Mouse (Mus musculus): ENCODE measurements around the gene Gm21969.

Gene Gm21969

GRCm38 (mm10) chr4:139587370-139587769 is 15.6 kb upstream of the Gm21969 start:
- DNase-seq: peak in 1 of 2 experiments; percentile 48

- DNase-seq: peak in 1 of 2 experiments; percentile 44
These were observed 15.2 kb upstream of the Gm21969 start for GRCm38 (mm10) chr4:139587773-139588172.

GRCm38 (mm10) chr4:139589351-139590027 is 13.5 kb upstream of the Gm21969 start:
- peak; percentile 68 to 77 for DNase-seq

- peak; percentile 89 to 93 for DNase-seq
These were observed 12.5 kb upstream of the Gm21969 start for GRCm38 (mm10) chr4:139590446-139590845.

DNA sequence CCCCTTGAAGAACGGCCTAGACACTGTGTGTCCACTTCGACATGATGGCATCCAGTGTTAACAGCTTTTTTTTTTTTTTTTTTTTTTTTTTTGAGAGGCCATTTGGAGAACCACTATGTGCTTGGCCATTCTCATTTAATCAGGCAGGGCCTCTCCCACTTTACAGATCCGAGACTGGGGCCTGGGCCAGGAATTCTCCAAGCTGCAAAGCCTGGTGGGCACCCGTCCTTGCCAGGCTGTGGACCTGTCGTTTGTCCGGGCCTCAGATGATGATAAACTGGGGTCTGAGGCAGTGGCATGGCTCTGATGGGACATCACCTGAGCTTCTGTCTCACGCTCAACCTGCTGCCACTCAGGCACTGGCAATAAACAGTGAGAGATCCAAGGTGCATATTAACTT is 10.1 kb upstream of the Gm21969 start:
- peak in 1 of 2 experiments; percentile 68 for DNase-seq

GRCm38 (mm10) chr4:139593383-139593782 is 9.6 kb upstream of the Gm21969 start:
- no peak for DNase-seq

GRCm38 (mm10) chr4:139594062-139594461 is 8.9 kb upstream of the Gm21969 start:
- DNase-seq: no peak

GRCm38 (mm10) chr4:139596715-139597114 is 6.3 kb upstream of the Gm21969 start:
- no peak for DNase-seq

- no peak for DNase-seq
These were observed 5.4 kb upstream of the Gm21969 start for GRCm38 (mm10) chr4:139597286-139598284.

GRCm38 (mm10) chr4:139598356-139598755 is 4.6 kb upstream of the Gm21969 start:
- DNase-seq: no peak

- peak; percentile 81 to 82 for DNase-seq
These were observed 4.0 kb upstream of the Gm21969 start for GRCm38 (mm10) chr4:139598950-139599518.

- no peak for DNase-seq
These were observed 1.2 kb upstream of the Gm21969 start for GRCm38 (mm10) chr4:139601519-139602356.

DNA sequence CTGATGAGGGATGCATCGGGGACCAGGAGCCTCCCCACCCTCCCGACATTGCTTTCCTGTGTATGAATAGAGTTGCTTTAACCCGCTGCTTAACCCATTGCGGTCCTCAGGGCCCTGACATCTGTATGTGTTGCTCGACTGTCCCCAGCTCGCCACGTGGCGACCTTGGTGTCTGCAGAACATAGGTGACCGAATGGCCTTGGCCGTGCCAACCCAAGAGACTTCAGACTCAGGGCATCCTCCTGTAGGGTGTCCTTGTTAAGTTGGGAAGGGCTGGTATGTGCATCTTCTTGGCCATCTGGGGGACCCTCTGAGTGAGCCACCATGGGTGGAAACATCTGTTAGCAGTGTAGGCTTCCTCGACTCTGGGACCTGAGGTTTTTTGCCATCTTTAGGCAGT is 2.2 kb downstream of the Gm21969 start:
- no peak for DNase-seq

DNA sequence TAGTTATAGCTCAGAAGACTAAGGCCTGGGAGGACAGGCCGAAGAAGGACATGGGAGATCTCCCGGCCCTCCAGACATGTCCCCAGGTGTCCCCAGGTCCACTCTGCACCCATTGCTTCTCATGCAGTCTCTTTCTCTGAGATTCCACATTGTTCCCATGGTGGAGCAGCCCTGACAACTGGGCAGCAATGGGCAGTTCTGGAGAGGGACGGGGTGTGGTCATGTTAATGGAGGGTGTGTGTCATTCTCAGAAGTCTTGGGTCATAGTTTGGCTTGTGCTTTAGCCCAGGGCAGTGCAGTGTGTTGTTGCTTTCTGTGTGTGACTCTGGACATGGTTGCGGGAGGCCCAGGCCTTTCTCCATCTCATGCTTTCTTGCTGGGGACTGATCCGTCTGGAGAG is 3.7 kb downstream of the Gm21969 start:
- no peak for DNase-seq

GRCm38 (mm10) chr4:139608975-139609374 is 6.0 kb downstream of the Gm21969 start:
- no peak for DNase-seq

- peak in 1 of 2 experiments; percentile 10 for DNase-seq
These were observed 8.0 kb downstream of the Gm21969 start for GRCm38 (mm10) chr4:139610954-139611353.

- DNase-seq: peak; percentile 93 to 94
These were observed 8.6 kb downstream of the Gm21969 start for GRCm38 (mm10) chr4:139611542-139611953.

- DNase-seq: peak in 1 of 2 experiments; percentile 1
These were observed 11.7 kb downstream of the Gm21969 start for GRCm38 (mm10) chr4:139614524-139615260.

GRCm38 (mm10) chr4:139616276-139617000 is 13.5 kb downstream of the Gm21969 start:
- DNase-seq: peak in 1 of 2 experiments; percentile 13

GRCm38 (mm10) chr4:139617001-139617364 is 14.0 kb downstream of the Gm21969 start:
- peak; percentile 70 to 81 for DNase-seq

DNA sequence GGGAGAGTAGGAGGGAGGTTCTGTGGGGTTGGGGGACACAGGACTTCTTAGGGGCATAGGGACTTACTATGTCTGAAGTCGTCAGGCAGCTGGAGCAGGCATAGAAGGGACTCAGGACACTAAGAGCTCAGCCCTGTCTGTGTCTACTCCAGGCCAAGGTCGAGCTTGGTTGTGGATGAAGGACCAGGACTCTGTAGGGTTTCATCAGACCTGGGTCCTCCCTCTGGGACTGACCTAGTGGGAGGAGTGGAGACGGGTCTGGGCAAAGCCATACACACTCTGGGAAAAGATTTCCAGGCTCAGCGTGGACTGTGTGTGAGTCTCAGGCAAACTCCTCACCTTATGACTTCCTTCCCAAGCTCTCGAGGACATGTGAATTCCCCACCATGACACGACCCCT is 16.8 kb downstream of the Gm21969 start:
- no peak for DNase-seq

All from cerebellum, postnatal 10 days (tissue).